Mouse (Mus musculus) liver, embryonic 11.5 days (tissue): ENCODE data around the gene Bnc2. TPM values are rescaled to one million over a fixed set of nuclear protein-coding genes. Genes with fewer than 3 reads are reported as not detected.

Experiments
- ATAC-seq: fragments of 200-750 bp; cut with Nextera tagmentation; replicated peaks from 2 replicates; pipeline ENCODE4 v1.8.0; 2017; ENCODE audit warnings: moderate number of reproducible peaks, mild to moderate bottlenecking, moderate TSS enrichment, moderate library complexity; ENCODE audit not compliant: low FRiP score
- DNase-seq: peaks from one replicate; pipeline ENCODE4 v3.0.0-alpha.2; 2017; ENCODE audit warnings: low spot score
- H3K27ac ChIP-seq: fragments of 300-500 bp; sonication (generic); 2 replicates; pipeline ENCODE4 v1.5.1; 2014; ENCODE audit warnings: mild to moderate bottlenecking, low read depth, low read length, control low read depth
- H3K27me3 ChIP-seq: fragments of 300-500 bp; sonication (generic); replicated peaks from 2 replicates; pipeline ENCODE4 v1.6.1; 2014; ENCODE audit warnings: low read length, mixed read lengths; ENCODE audit not compliant: control insufficient read depth, insufficient read depth
- H3K36me3 ChIP-seq: fragments of 300-500 bp; sonication (generic); 2 replicates; pipeline ENCODE4 v1.6.1; 2014; ENCODE audit warnings: mild to moderate bottlenecking, low read length, moderate library complexity, mixed read lengths; ENCODE audit not compliant: control insufficient read depth, insufficient read depth
- H3K4me1 ChIP-seq: fragments of 300-500 bp; sonication (generic); replicated peaks from 2 replicates; pipeline ENCODE4 v1.6.1; 2014; ENCODE audit warnings: low read length, mixed read lengths; ENCODE audit not compliant: control insufficient read depth, insufficient read depth
- H3K4me2 ChIP-seq: fragments of 300-500 bp; sonication (generic); 2 replicates; pipeline ENCODE4 v1.6.1; 2014; ENCODE audit warnings: mild to moderate bottlenecking, control low read depth, moderate library complexity
- H3K4me3 ChIP-seq: fragments of 300-500 bp; sonication (generic); 2 replicates; pipeline ENCODE4 v1.5.1; 2014; ENCODE audit warnings: low read depth, low read length, control low read depth
- H3K9ac ChIP-seq: fragments of 300-500 bp; sonication (generic); 2 replicates; pipeline ENCODE4 v1.6.1; 2014; ENCODE audit warnings: low read depth, low read length, control low read depth
- H3K9me3 ChIP-seq: fragments of 300-500 bp; sonication (generic); 2 replicates; pipeline ENCODE4 v1.6.1; 2016; ENCODE audit warnings: low read length, inconsistent platforms, mixed read lengths; ENCODE audit not compliant: control insufficient read depth
- WGBS: fragments of 180-500 bp; shearing (Covaris S2); extraction: QIAGEN DNeasy Blood & Tissue Kit; methylation state at CpG from one replicate; pipeline ENCODE4 v1.1.7; 2014; 5-methylcytosine and 5-hydroxymethylcytosine counted together
- polyA plus RNA-seq: library from polyadenylated mRNA; unstranded; fragments of >200 nt; fragmentation: Nextera tagmentation; extraction: Ambion mirVana; gene quantifications from 2 replicates; pipeline ENCODE4 v1.2.1, GENCODE M21; 2014

Bnc2 gene
- polyA plus RNA-seq, 1 experiment from 2014 or later = 7.0 TPM

DNA sequence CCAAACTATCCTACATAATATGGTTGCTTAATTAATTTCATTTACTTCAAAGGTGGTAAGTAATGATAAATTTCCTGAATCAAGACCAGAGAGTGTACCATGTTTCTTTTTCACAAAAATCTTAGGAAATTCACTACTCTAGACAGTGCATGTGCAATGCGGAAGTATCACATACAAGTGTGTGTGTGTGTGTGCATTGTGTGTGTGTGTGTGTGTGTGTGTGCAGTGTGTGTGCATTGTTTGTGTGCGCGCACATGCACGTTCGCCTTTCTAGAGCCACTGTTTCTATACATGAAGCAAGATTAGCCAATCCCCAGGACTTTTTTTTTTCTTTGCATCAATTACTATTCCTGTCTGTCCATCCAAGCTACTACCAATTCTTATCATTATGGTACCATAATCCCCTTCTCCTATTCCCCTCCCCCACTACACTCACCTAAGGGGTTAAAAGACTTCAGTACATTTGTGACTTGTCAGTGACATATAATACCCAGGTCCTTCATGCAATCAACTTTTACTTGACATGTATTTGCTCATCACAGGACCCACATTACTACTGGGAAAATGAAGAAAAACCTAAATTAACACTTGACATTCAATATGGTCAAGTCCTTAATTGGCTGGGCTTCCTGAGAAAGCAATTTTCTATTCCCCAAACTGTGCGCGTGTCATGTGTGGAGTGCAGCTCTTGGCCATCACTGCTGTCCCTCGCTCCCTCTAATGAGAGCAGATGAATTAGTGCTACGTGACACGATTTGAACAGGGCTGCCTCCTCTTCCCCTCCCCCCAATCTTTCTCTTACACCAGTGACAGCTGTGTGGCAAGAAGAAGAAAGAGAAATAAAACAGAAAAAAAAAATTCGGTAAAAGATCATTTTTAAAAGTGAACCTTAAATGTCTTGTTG is 145.9 kb downstream of the Bnc2 start:
- no peaks in the 10 kb centered on the region for H3K9me3 ChIP-seq
- H3K4me1 ChIP-seq = no peaks in the 10 kb centered on the region
- ATAC-seq = no peak
- H3K27me3 ChIP-seq = no peaks in the 10 kb centered on the region
- H3K9ac ChIP-seq = no peak overlapping the region
- no peak for DNase-seq
- no peak overlapping the region for H3K4me2 ChIP-seq
- no peak overlapping the region for H3K27ac ChIP-seq
- no peak overlapping the region for H3K4me3 ChIP-seq
- 81% methylated on average over 11 of the region's 11 CpGs for WGBS
- no peaks in the 10 kb centered on the region for H3K36me3 ChIP-seq

DNA sequence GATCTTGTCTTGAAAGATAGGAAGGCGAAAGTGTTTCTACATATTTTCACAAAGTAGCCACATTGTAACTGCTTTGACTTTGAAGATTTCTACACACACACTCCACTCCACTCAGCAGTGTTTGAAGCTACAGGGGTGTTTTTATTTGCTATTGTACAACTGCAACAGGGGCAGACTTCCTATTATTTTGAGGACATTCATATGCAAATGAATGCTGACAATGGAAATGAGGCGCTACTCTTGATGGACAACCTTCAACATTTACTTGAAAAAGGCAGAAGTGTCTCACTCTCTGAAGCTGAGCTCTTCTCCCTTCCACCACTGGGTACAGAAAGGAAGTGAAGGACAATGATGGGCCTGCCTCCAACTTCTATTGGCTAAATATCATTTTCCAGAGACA is 146.7 kb downstream of the Bnc2 start:
- no peak for ATAC-seq
- 65% methylated on average over 2 of the region's 2 CpGs for WGBS
- Histone ChIP-seq H3K4me2 (no peak overlapping the region), H3K4me3 (no peak overlapping the region), H3K27ac (no peak overlapping the region), H3K27me3 (no peaks in the 10 kb centered on the region), H3K4me1 (no peaks in the 10 kb centered on the region; the same call in 1 of the 2 replicates), H3K36me3 (no peaks in the 10 kb centered on the region), H3K9me3 (no peaks in the 10 kb centered on the region), H3K9ac (no peak overlapping the region)
- DNase-seq = no peak

DNA sequence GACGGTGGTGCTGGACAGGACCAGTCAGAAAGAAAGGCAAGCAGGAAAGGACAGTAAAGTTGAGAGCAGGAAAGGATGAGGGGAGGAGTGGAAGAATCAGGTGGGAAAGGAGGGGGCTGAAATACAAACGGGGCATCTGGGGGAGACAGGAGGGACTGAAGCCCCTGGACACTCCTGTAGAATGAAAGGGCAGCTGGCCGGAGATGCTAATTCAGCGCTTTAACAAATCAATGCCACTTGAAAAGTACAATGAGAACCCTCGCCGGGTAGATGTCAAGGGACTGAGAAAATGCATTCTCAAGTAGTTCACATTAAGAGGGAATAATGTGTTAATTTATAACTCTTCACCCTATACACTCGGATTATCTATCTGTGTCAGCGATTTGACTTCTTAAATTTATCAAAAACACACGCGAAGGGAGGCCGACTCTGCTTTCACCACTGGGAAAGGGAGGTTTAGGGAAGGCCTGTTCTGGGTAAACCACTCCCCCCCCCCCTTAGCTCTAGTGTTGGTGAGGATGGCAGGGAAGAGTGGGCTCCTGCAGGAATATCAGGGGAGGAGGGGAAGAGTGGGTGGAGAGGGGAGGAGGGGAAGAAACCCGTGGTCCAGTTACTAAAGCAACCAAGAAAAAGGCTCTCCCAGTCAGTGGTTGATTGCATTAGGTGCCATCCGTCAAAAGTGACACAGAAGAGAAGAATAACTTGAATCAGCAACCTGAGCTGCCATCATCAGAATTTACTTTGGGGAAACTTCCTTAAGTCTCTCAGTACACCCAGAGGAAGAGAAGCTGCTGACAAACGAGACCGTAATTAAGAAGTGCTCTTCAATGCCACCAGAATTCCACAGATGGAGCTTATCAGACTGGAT is 147.8 kb downstream of the Bnc2 start:
- no peaks in the 10 kb centered on the region for H3K9me3 ChIP-seq
- WGBS = 28% methylated on average over 15 of the region's 15 CpGs
- DNase-seq = no peak

DNA sequence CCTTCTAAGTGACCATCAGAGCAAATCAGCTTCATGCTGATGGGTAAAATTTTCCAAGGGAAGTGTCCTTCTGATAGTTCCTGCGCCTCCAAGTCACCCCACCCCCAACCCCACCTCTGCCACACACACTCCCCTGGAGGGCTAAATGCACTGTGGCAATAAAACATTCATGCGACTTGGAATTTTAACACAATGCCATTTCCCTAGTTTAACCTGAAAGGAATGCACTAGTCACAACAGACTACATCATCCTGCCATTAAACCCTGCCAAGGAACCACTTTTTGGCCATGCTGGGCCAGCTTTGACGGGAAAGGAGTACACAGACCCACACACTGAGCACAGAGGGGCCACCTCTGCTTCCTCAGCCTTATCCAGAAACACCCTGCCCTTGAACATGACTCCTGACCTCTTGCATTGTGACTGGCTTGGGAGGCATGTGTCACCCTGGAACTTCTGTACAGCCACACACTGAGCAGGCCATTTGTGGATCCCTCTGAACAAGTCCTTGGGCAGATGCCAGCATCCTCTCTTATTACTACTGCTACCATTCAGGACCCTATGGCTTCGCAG is 151.3 kb downstream of the Bnc2 start:
- H3K4me2 ChIP-seq = no peak overlapping the region
- no peaks in the 10 kb centered on the region for H3K9me3 ChIP-seq
- H3K4me1 ChIP-seq = no peaks in the 10 kb centered on the region; the same call in 1 of the 2 replicates
- ATAC-seq (no peak; the same call in 1 of the 2 replicates), DNase-seq (no peak)
- H3K27ac ChIP-seq = peak overlapping the region; percentile 59; the same call in 1 of the 2 replicates
- no peak overlapping the region for H3K4me3 ChIP-seq
- no peaks in the 10 kb centered on the region for H3K36me3 ChIP-seq
- WGBS = 41% methylated on average over 4 of the region's 4 CpGs
- no peak overlapping the region for H3K9ac ChIP-seq
- no peaks in the 10 kb centered on the region for H3K27me3 ChIP-seq

More for the DNA sequence above, 147.8 kb downstream of the Bnc2 start:
- Histone ChIP-seq H3K4me2 (no peak overlapping the region), H3K27me3 (no peaks in the 10 kb centered on the region), H3K4me1 (no peaks in the 10 kb centered on the region; the same call in 1 of the 2 replicates), H3K9ac (no peak overlapping the region), H3K27ac (no peak overlapping the region), H3K36me3 (no peaks in the 10 kb centered on the region), H3K4me3 (no peak overlapping the region)
- no peak for ATAC-seq

GRCm38 (mm10) chr4:84523211-84523610 is 151.9 kb downstream of the Bnc2 start:
- Histone ChIP-seq H3K9ac (no peak overlapping the region), H3K27ac (peak overlapping the region; percentile 59)
- peak; percentile 35 for DNase-seq

GRCm38 (mm10) chr4:84521562-84521961 is 153.5 kb downstream of the Bnc2 start:
- 87% methylated on average over 5 of the region's 5 CpGs for WGBS
- no peak for ATAC-seq
- no peak overlapping the region for H3K27ac ChIP-seq
- no peak overlapping the region for H3K4me3 ChIP-seq
- no peak overlapping the region for H3K9ac ChIP-seq
- H3K27me3 ChIP-seq = no peaks in the 10 kb centered on the region
- no peaks in the 10 kb centered on the region for H3K36me3 ChIP-seq
- no peaks in the 10 kb centered on the region; the same call in 1 of the 2 replicates for H3K4me1 ChIP-seq
- no peak for DNase-seq
- H3K4me2 ChIP-seq = no peak overlapping the region
- no peaks in the 10 kb centered on the region for H3K9me3 ChIP-seq

More at GRCm38 (mm10) chr4:84523211-84523610, 151.9 kb downstream of the Bnc2 start:
- H3K36me3 ChIP-seq = no peaks in the 10 kb centered on the region
- no peak overlapping the region for H3K4me2 ChIP-seq
- no peaks in the 10 kb centered on the region for H3K27me3 ChIP-seq
- no peak overlapping the region for H3K4me3 ChIP-seq
- no peaks in the 10 kb centered on the region for H3K9me3 ChIP-seq
- 30% methylated on average over 5 of the region's 5 CpGs for WGBS
- ATAC-seq = no peak
- H3K4me1 ChIP-seq = no peaks in the 10 kb centered on the region; the same call in 1 of the 2 replicates

- WGBS = 89% methylated on average over 1 of the region's 1 CpGs
- no peak for DNase-seq
- Histone ChIP-seq H3K9ac (no peak overlapping the region), H3K27ac (no peak overlapping the region), H3K4me3 (no peak overlapping the region), H3K9me3 (no peaks in the 10 kb centered on the region), H3K4me2 (no peak overlapping the region), H3K36me3 (no peaks in the 10 kb centered on the region), H3K27me3 (no peaks in the 10 kb centered on the region), H3K4me1 (no peaks in the 10 kb centered on the region)
- ATAC-seq = no peak
These were observed 164.6 kb downstream of the Bnc2 start for GRCm38 (mm10) chr4:84510466-84510865.

- ATAC-seq = no peak
- no peaks in the 10 kb centered on the region for H3K27me3 ChIP-seq
- WGBS = 87% methylated on average over 3 of the region's 3 CpGs
These were observed 167.5 kb downstream of the Bnc2 start for GRCm38 (mm10) chr4:84507551-84507950.

More at GRCm38 (mm10) chr4:84507551-84507950, 167.5 kb downstream of the Bnc2 start:
- no peaks in the 10 kb centered on the region for H3K36me3 ChIP-seq
- no peak overlapping the region for H3K27ac ChIP-seq
- H3K4me3 ChIP-seq = no peak overlapping the region
- no peaks in the 10 kb centered on the region for H3K9me3 ChIP-seq
- no peak for DNase-seq
- H3K4me1 ChIP-seq = no peaks in the 10 kb centered on the region
- H3K4me2 ChIP-seq = no peak overlapping the region
- H3K9ac ChIP-seq = no peak overlapping the region
